Mouse (Mus musculus): ENCODE measurements around the gene Mindy4b-ps.

DNA sequence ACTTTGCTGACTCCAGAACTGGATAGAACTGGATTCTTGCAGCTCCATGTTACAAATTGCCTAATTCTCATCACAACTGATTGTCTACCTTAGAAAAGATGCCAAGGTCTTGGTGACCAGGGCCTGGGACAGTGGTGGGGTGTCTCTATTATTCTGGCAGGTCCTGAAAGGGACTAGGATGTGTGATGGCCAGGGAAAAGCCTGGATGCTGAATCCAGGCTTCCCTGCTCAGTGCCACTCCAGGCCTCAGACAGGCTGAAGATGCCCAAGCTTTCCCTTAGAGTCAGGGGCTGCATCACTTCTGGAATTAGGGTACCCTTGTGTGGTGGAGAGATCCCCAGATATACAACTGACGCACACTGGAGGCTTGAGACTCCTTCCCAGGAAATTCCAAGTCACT, 7.8 kb upstream of the Mindy4b-ps start:
- TF ChIP-seq CTCF (IDR thresholded peaks at IDR 0.05; ENCODE audit: control insufficient read depth, insufficient read depth, low read length) (no peak), POLR2A (IDR thresholded peaks at IDR 0.05; ENCODE audit: borderline replicate concordance, control insufficient read depth, low read depth, low read length) (no peak)

Measured in bone marrow, adult 2 months (tissue).